Mouse (Mus musculus): ENCODE measurements around the gene Gpr157. TPM values are rescaled to one million over a fixed set of nuclear protein-coding genes. Genes with fewer than 3 reads are reported as not detected.
"Not testable (repeated sequence)": the region's sequence is repeated elsewhere in the genome, so short reads cannot be mapped to it uniquely, and the experiment has no call there.

Gene Gpr157
- total RNA-seq (2014; rRNA removed) = 4.9 and 5.4 TPM in 2 replicates
- 0.52 and 0.74 TPM in 2 replicates for polyA plus RNA-seq (2015; fragmentation: Nextera tagmentation; extraction: Ambion mirVana)

GRCm38 (mm10) chr4:150087161-150087889, at the start of gene Gpr157:
Gpr157 (plus strand) TSS chr4:150087365.
- Histone ChIP-seq H3K4me1 (ENCODE audit: insufficient read depth, low read length) (peaks cover 6% of the 10 kb centered on the region; the same call in 1 of the 2 replicates), H3K27me3 (ENCODE audit: insufficient read depth, low read length) (no peaks in the 10 kb centered on the region), H3K9me3 (ENCODE audit: low read length) (no peaks in the 10 kb centered on the region), H3K4me2 (ENCODE audit: low read depth, low read length) (peak within 1 kb of the TSS; percentile 98), H3K4me3 (ENCODE audit: low read length) (peak within 1 kb of the TSS; percentile 57), H3K27ac (peak within 1 kb of the TSS; percentile 60; the same call in 1 of the 2 replicates), H3K9ac (replicated peaks; ENCODE audit: low read length) (peak within 1 kb of the TSS; percentile 52), H3K36me3 (ENCODE audit: insufficient read depth, low read length) (no peaks in the 10 kb centered on the region)
- WGBS = under 1% methylated on average over 48 of the region's 56 CpGs
- ATAC-seq = peak; percentile 95
- peak; percentile 92 for DNase-seq (ENCODE audit: low spot score)
- no peak; the same call in 1 of the 2 replicates for TF ChIP-seq CTCF (IDR thresholded peaks at IDR 0.05; ENCODE audit: low read depth)

GRCm38 (mm10) chr4:150038533-150038932, 48.6 kb upstream of the Gpr157 start:
- no peak overlapping the region for H3K4me3 ChIP-seq (ENCODE audit: low read length)
- TF ChIP-seq CTCF (IDR thresholded peaks at IDR 0.05; ENCODE audit: low read depth) = no peak
- no peak overlapping the region for H3K27ac ChIP-seq
- no peak overlapping the region for H3K4me2 ChIP-seq (ENCODE audit: low read depth, low read length)
- H3K27me3 ChIP-seq (ENCODE audit: insufficient read depth, low read length) = peaks cover 15% of the 10 kb centered on the region
- H3K36me3 ChIP-seq (ENCODE audit: insufficient read depth, low read length) = no peaks in the 10 kb centered on the region
- ATAC-seq (no peak), DNase-seq (ENCODE audit: low spot score) (no peak)
- no peaks in the 10 kb centered on the region for H3K9me3 ChIP-seq (ENCODE audit: low read length)
- WGBS = 93% methylated on average over 7 of the region's 7 CpGs
- H3K9ac ChIP-seq (replicated peaks; ENCODE audit: low read length) = no peak overlapping the region
- no peaks in the 10 kb centered on the region for H3K4me1 ChIP-seq (ENCODE audit: insufficient read depth, low read length)

DNA sequence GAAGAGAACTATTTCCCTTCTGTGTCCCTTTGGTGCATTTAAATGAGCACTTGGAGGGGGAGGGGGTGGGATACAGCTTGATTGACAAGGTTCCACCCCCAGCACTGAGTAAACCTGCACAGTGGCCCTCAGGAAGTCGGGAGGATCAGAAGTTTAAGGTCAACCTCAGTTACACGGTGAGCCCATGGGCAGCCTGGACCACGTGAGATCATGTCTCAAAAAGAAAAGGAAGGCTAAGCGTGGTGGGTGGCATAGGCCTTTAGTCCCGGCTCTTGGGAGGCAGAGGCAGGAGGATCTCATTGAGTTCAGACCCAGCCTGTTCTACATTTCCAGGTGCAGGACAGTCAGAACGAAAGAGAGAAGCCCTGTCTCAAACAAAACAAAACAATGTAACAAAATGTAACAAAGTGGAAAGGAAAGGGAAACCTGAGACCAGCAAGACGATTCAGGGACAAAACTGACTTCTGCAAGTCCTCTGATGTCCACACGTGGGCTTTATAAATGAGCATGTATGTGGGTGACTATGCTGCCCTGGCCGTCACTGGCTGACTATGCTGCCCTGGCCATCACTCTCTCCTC, 47.1 kb upstream of the Gpr157 start:
- 82% methylated on average over 9 of the region's 9 CpGs for WGBS
- H3K27ac ChIP-seq = no peak overlapping the region

GRCm38 (mm10) chr4:150040856-150041255, 46.3 kb upstream of the Gpr157 start:
- H3K27ac ChIP-seq, ATAC-seq: not testable (repeated sequence)
- WGBS = 77% methylated on average over 1 of the region's 1 CpGs

More for the DNA sequence above, 47.1 kb upstream of the Gpr157 start:
- DNase-seq (ENCODE audit: low spot score) (no peak), ATAC-seq (no peak)
- no peak for TF ChIP-seq CTCF (IDR thresholded peaks at IDR 0.05; ENCODE audit: low read depth)
- 0 out of 2 replicates have a peak, but pooled peaks cover under 1% of the 10 kb centered on the region for H3K27me3 ChIP-seq (ENCODE audit: insufficient read depth, low read length)
- no peak overlapping the region for H3K9ac ChIP-seq (replicated peaks; ENCODE audit: low read length)
- no peaks in the 10 kb centered on the region for H3K9me3 ChIP-seq (ENCODE audit: low read length)
- H3K4me2 ChIP-seq (ENCODE audit: low read depth, low read length) = no peak overlapping the region
- H3K4me1 ChIP-seq (ENCODE audit: insufficient read depth, low read length) = no peaks in the 10 kb centered on the region
- no peak overlapping the region for H3K4me3 ChIP-seq (ENCODE audit: low read length)
- no peaks in the 10 kb centered on the region for H3K36me3 ChIP-seq (ENCODE audit: insufficient read depth, low read length)

GRCm38 (mm10) chr4:150041346-150042110, 45.6 kb upstream of the Gpr157 start:
- H3K4me2 ChIP-seq (ENCODE audit: low read depth, low read length) = no peak overlapping the region
- no peaks in the 10 kb centered on the region for H3K36me3 ChIP-seq (ENCODE audit: insufficient read depth, low read length)
- TF ChIP-seq CTCF (IDR thresholded peaks at IDR 0.05; ENCODE audit: low read depth) = no peak
- H3K9ac ChIP-seq (replicated peaks; ENCODE audit: low read length) = no peak overlapping the region
- WGBS = 88% methylated on average over 10 of the region's 10 CpGs
- H3K27me3 ChIP-seq (ENCODE audit: insufficient read depth, low read length) = no peaks in the 10 kb centered on the region
- no peaks in the 10 kb centered on the region for H3K9me3 ChIP-seq (ENCODE audit: low read length)
- DNase-seq (ENCODE audit: low spot score) (no peak), ATAC-seq (no peak)
- H3K27ac ChIP-seq = no peak overlapping the region
- H3K4me1 ChIP-seq (ENCODE audit: insufficient read depth, low read length) = no peaks in the 10 kb centered on the region
- no peak overlapping the region for H3K4me3 ChIP-seq (ENCODE audit: low read length)

More at GRCm38 (mm10) chr4:150040856-150041255, 46.3 kb upstream of the Gpr157 start:
- H3K9me3 ChIP-seq (ENCODE audit: low read length); H3K4me3 ChIP-seq (ENCODE audit: low read length); H3K36me3 ChIP-seq (ENCODE audit: insufficient read depth, low read length); H3K27me3 ChIP-seq (ENCODE audit: insufficient read depth, low read length); DNase-seq (ENCODE audit: low spot score); H3K4me2 ChIP-seq (ENCODE audit: low read depth, low read length); H3K9ac ChIP-seq (replicated peaks; ENCODE audit: low read length); H3K4me1 ChIP-seq (ENCODE audit: insufficient read depth, low read length): not testable (repeated sequence)

- Histone ChIP-seq H3K4me2 (ENCODE audit: low read depth, low read length) (no peak overlapping the region), H3K27ac (no peak overlapping the region), H3K27me3 (ENCODE audit: insufficient read depth, low read length) (peaks cover 4% of the 10 kb centered on the region; the same call in 1 of the 2 replicates), H3K4me3 (ENCODE audit: low read length) (no peak overlapping the region), H3K36me3 (ENCODE audit: insufficient read depth, low read length) (no peaks in the 10 kb centered on the region), H3K4me1 (ENCODE audit: insufficient read depth, low read length) (peaks cover 12% of the 10 kb centered on the region; the same call in 1 of the 2 replicates), H3K9me3 (ENCODE audit: low read length) (no peaks in the 10 kb centered on the region), H3K9ac (replicated peaks; ENCODE audit: low read length) (no peak overlapping the region)
- DNase-seq (ENCODE audit: low spot score) (no peak), ATAC-seq (no peak)
- TF ChIP-seq CTCF (IDR thresholded peaks at IDR 0.05; ENCODE audit: low read depth) = no peak
- WGBS = 93% methylated on average over 9 of the region's 9 CpGs
Measured at GRCm38 (mm10) chr4:150043591-150043990, 43.6 kb upstream of the Gpr157 start.
